Mouse (Mus musculus): ENCODE results near the gene Kcnip4. TPM values are rescaled to one million over a fixed set of nuclear protein-coding genes. Genes with fewer than 3 reads are reported as not detected.

The Kcnip4 gene
- total and polyA plus RNA-seq, 3 experiments: 0.19 TPM; not detected in 2

DNA sequence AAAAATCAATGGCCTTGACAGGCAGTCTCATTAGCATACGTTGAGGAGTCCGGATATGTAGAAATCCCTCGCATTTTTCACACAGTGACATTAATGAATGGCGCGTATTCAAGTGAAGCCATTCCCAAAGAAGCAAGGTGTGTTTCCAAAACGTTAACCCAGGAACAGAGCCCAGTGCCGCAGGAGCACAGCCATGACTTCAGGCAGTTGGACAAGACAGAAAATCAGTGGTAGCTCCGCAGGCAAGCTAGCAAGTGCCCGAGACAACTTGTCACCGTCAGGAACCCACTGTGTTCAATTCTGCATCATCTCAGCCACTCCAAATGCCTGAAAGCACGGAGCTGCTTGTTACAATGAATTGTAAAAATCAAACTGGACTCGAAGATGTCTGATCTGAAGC lies 1014.5 kb downstream of the Kcnip4 start:
- Histone ChIP-seq H3K4me1 (ENCODE audit: control insufficient read depth in 1 of 2, insufficient read depth in 2 of 2, low read length in 2 of 2) (peaks cover 18 to 26% of the 10 kb centered on the region in 2 experiments), H3K79me2 (ENCODE audit: control insufficient read depth, insufficient read depth, low read length, poor library complexity) (no peaks in the 10 kb centered on the region), H3K27me3 (ENCODE audit: control insufficient read depth in 1 of 2, insufficient read depth in 2 of 2, low read length in 2 of 2) (no peaks in the 10 kb centered on the region), H3K36me3 (ENCODE audit: control insufficient read depth in 1 of 2, insufficient read depth in 2 of 2, low read length in 2 of 2) (peaks cover 0 to 28% of the 10 kb centered on the region in 2 experiments; a peak in 2 of 4 replicates), H3K9me3 (replicated peaks; ENCODE audit: insufficient read depth, low read length) (no peaks in the 10 kb centered on the region), H3K4me3 (ENCODE audit: control insufficient read depth in 1 of 2, insufficient read depth in 1 of 2, low read depth in 2 of 2, low read length in 2 of 2) (no peak overlapping the region), H3K9ac (ENCODE audit: control insufficient read depth, low read depth, low read length, poor library complexity, severe bottlenecking) (no peak overlapping the region), H3K27ac (ENCODE audit: control insufficient read depth, low read depth, low read length) (no peak overlapping the region)
- DNase-seq (ENCODE audit: low read depth, low spot score): no peak
- no peak for TF ChIP-seq RCOR1 (IDR thresholded peaks at IDR 0.05; ENCODE audit: low read depth, low read length)
- no peak for TF ChIP-seq MAX (IDR thresholded peaks at IDR 0.05; ENCODE audit: low read length)
- no peak for TF ChIP-seq MAZ (IDR thresholded peaks at IDR 0.05; ENCODE audit: low read depth, low read length)
- TF ChIP-seq NRF1 (IDR thresholded peaks at IDR 0.05; ENCODE audit: insufficient read depth, low read depth, low read length, poor library complexity, severe bottlenecking): no peak
- TF ChIP-seq TBP (IDR thresholded peaks at IDR 0.05; ENCODE audit: low read depth, low read length): no peak

DNA sequence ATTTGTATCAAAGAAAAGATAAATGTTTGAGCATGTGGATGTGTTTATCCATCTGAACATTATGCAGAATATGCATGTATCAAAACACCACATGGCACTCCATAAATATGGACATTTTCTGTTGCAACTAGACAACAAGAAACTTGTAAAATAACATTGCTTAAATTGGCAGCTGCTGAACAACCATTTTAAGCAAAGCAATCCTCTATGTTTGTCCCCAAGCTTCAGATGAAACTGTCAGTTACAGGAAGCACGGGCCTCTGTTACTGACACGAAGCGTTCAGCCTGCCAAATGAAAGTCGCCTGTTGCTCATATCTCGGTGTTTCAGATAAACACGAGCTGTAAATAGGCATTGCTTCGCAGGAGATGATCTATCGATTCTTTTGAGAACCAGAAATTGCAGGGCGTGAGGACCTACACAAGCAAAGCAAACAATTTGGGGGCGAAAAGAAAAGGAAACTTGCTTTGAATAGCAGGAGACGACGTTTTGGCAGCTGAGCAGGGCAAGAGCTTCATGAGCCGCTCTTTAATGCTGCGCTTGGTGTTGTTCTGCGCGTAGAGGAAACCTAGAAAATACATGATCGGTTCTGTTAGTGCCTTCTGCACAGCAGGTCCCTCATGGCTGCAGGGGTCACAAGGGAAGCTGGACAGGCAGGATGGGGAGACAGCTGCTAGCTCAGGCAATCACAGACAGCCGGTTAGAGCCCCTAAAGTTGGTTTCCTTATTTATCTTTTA lies 1015.3 kb downstream of the Kcnip4 start:
- Histone ChIP-seq H3K9ac (ENCODE audit: control insufficient read depth, low read depth, low read length, poor library complexity, severe bottlenecking) (peak overlapping the region; percentile 39), H3K79me2 (ENCODE audit: control insufficient read depth, insufficient read depth, low read length, poor library complexity) (no peaks in the 10 kb centered on the region), H3K4me3 (ENCODE audit: control insufficient read depth in 1 of 2, insufficient read depth in 1 of 2, low read depth in 2 of 2, low read length in 2 of 2) (peak overlapping the region; percentile 61 to 81), H3K27me3 (ENCODE audit: control insufficient read depth in 1 of 2, insufficient read depth in 2 of 2, low read length in 2 of 2) (no peaks in the 10 kb centered on the region), H3K27ac (ENCODE audit: control insufficient read depth, low read depth, low read length) (peak overlapping the region; percentile 22), H3K36me3 (ENCODE audit: control insufficient read depth in 1 of 2, insufficient read depth in 2 of 2, low read length in 2 of 2) (peaks cover 0 to 28% of the 10 kb centered on the region in 2 experiments; a peak in 2 of 4 replicates), H3K4me1 (ENCODE audit: control insufficient read depth in 1 of 2, insufficient read depth in 2 of 2, low read length in 2 of 2) (peaks cover 18 to 26% of the 10 kb centered on the region in 2 experiments), H3K9me3 (replicated peaks; ENCODE audit: insufficient read depth, low read length) (no peaks in the 10 kb centered on the region)
- peak; percentile 63 for DNase-seq (ENCODE audit: low read depth, low spot score)
- peak; percentile 34; the same call in 1 of the 2 replicates for TF ChIP-seq BHLHE40 (IDR thresholded peaks at IDR 0.05; ENCODE audit: borderline replicate concordance, low read depth, low read length)
- TF ChIP-seq CTCF (IDR thresholded peaks at IDR 0.05 in 2 of 3, conservative IDR thresholded peaks at IDR 0.05 in 1 of 3; ENCODE audit: control insufficient read depth in 1 of 3, insufficient read depth in 1 of 3, low read depth in 2 of 3, low read length in 3 of 3, poor library complexity in 1 of 3, severe bottlenecking in 1 of 3): no peak
- TF ChIP-seq TCF12 (IDR thresholded peaks at IDR 0.05; ENCODE audit: low read depth, low read length): no peak
- peak; percentile 20; the same call in 1 of the 2 replicates for TF ChIP-seq ETS1 (IDR thresholded peaks at IDR 0.05; ENCODE audit: low read depth, low read length)
- TF ChIP-seq ELF1 (IDR thresholded peaks at IDR 0.05; ENCODE audit: low read depth, low read length): no peak
- no peak for TF ChIP-seq NELFE (IDR thresholded peaks at IDR 0.05; ENCODE audit: low read depth, low read length)
- TF ChIP-seq RAD21 (IDR thresholded peaks at IDR 0.05; ENCODE audit: low read depth, low read length): no peak
- no peak for TF ChIP-seq CHD1 (IDR thresholded peaks at IDR 0.05; ENCODE audit: low read depth, low read length)
- TF ChIP-seq GATA1 (IDR thresholded peaks at IDR 0.05; ENCODE audit: low read depth, low read length): peak; percentile 21; the same call in 1 of the 2 replicates
- TF ChIP-seq TAL1 (IDR thresholded peaks at IDR 0.05; ENCODE audit: low read length): no peak
- no peak for TF ChIP-seq MYB (IDR thresholded peaks at IDR 0.05; ENCODE audit: low read depth, low read length)
- no peak for TF ChIP-seq GABPA (IDR thresholded peaks at IDR 0.05; ENCODE audit: low read depth, low read length)
- TF ChIP-seq USF2 (IDR thresholded peaks at IDR 0.05; ENCODE audit: borderline replicate concordance in 1 of 2, insufficient read depth in 1 of 2, low read depth in 1 of 2, low read length in 2 of 2): no peak
- TF ChIP-seq TBP (IDR thresholded peaks at IDR 0.05; ENCODE audit: low read depth, low read length): 0 out of 2 replicates have a peak, but pooled peaks have one; percentile 14
- TF ChIP-seq SMC3 (IDR thresholded peaks at IDR 0.05; ENCODE audit: low read depth, low read length): no peak
- no peak for TF ChIP-seq ZNF384 (IDR thresholded peaks at IDR 0.05; ENCODE audit: low read depth, low read length)
- peak; percentile 41 to 69 for TF ChIP-seq EP300 (IDR thresholded peaks at IDR 0.05; ENCODE audit: low read depth in 1 of 2, low read length in 2 of 2)
- TF ChIP-seq POLR2AphosphoS5 (IDR thresholded peaks at IDR 0.05; ENCODE audit: borderline replicate concordance, low read depth, low read length): no peak
- no peak for TF ChIP-seq MAX (IDR thresholded peaks at IDR 0.05; ENCODE audit: low read length)

Measured in MEL (cell line).